Mouse (Mus musculus) kidney, adult 2 months (tissue): ENCODE data around the gene Irak3.
"Not testable (repeated sequence)": the region's sequence is repeated elsewhere in the genome, so short reads cannot be mapped to it uniquely, and the experiment has no call there.

ENCODE experiments used
- CTCF ChIP-seq: fragments of 200-500 bp; conservative IDR thresholded peaks from 2 replicates; pipeline ENCODE4 v1.5.1; 2011; ENCODE audit warnings: low read depth, mild to moderate bottlenecking, control low read depth, low read length, moderate library complexity, mixed read lengths; ENCODE audit not compliant: insufficient read depth, insufficient read length
- POLR2A ChIP-seq: fragments of 200-500 bp; IDR thresholded peaks from one replicate; pipeline ENCODE4 v1.6.1; 2011; ENCODE audit warnings: low read depth, low read length, control low read depth

DNA sequence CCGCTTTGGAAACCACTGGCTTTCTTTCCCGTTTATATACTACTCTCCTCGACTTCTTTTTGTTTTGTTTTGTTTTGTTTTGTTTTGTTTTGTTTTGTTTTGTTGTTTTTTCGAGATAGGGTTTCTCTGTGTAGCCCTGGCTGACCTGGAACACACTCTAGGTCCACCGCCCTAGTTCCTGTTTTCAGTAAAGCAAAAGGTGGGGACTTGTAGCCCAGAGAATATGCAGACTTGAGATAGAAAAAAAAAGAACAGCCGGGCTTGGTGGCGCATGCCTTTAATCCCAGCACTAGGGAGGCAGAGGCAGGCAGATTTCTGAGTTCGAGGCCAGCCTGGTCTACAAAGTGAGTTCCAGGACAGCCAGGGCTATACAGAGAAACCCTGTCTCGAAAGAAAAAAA, 88.4 kb downstream of the Irak3 start:
- not testable (repeated sequence) for TF ChIP-seq CTCF, POLR2A
